Mouse (Mus musculus) heart, embryonic 16.5 days (tissue): ENCODE data around the gene Fbf1. TPM values are rescaled to one million over a fixed set of nuclear protein-coding genes. Genes with fewer than 3 reads are reported as not detected.
A peak's percentile ranks its signal among the peaks of the same experiment; 100 is the strongest.

Experiments used
- ATAC-seq: fragments of 200-750 bp; cut with Nextera tagmentation; replicated peaks from 2 replicates; pipeline ENCODE4 v1.8.0; 2017; ENCODE audit warnings: moderate number of reproducible peaks; ENCODE audit not compliant: insufficient read depth, low FRiP score; ENCODE audit errors: extremely low read depth
- H3K27ac ChIP-seq: fragments of 300-500 bp; sonication (generic); 2 replicates; pipeline ENCODE4 v1.5.1; 2014; ENCODE audit warnings: mild to moderate bottlenecking, low read length, control low read depth, moderate library complexity
- H3K27me3 ChIP-seq: fragments of 300-500 bp; sonication (generic); 2 replicates; pipeline ENCODE4 v1.6.1; 2014; ENCODE audit warnings: low read length, mixed read lengths; ENCODE audit not compliant: control insufficient read depth, insufficient read depth
- H3K36me3 ChIP-seq: fragments of 300-500 bp; sonication (generic); 2 replicates; pipeline ENCODE4 v1.6.1; 2014; ENCODE audit not compliant: control insufficient read depth, insufficient read depth
- H3K4me1 ChIP-seq: fragments of 300-500 bp; sonication (generic); 2 replicates; pipeline ENCODE4 v1.6.1; 2014; ENCODE audit warnings: low read length, mixed read lengths; ENCODE audit not compliant: control insufficient read depth, insufficient read depth
- H3K4me2 ChIP-seq: fragments of 300-500 bp; sonication (generic); 2 replicates; pipeline ENCODE4 v1.6.1; 2014; ENCODE audit warnings: low read depth, mild to moderate bottlenecking, control low read depth, low read length
- H3K4me3 ChIP-seq: fragments of 300-500 bp; sonication (generic); 2 replicates; pipeline ENCODE4 v1.5.1; 2014; ENCODE audit warnings: mild to moderate bottlenecking, control low read depth, low read length
- H3K9ac ChIP-seq: fragments of 300-500 bp; sonication (generic); 2 replicates; pipeline ENCODE4 v1.6.1; 2014; ENCODE audit warnings: low read length, control low read depth
- H3K9me3 ChIP-seq: fragments of 300-500 bp; sonication (generic); replicated peaks from 2 replicates; pipeline ENCODE4 v1.6.1; 2016; ENCODE audit warnings: low read length; ENCODE audit not compliant: control insufficient read depth
- WGBS: fragments of 180-500 bp; shearing (Covaris S2); extraction: QIAGEN DNeasy Blood & Tissue Kit; methylation state at CpG from one replicate; pipeline ENCODE4 v1.1.7; 2014; 5-methylcytosine and 5-hydroxymethylcytosine counted together
- polyA plus RNA-seq: library from polyadenylated mRNA; unstranded; fragments of >200 nt; fragmentation: Nextera tagmentation; extraction: Ambion mirVana; gene quantifications from 2 replicates; pipeline ENCODE4 v1.2.1, GENCODE M21; 2015

Gene Fbf1
- polyA plus RNA-seq = 20.8 and 23.7 TPM in 2 replicates

DNA sequence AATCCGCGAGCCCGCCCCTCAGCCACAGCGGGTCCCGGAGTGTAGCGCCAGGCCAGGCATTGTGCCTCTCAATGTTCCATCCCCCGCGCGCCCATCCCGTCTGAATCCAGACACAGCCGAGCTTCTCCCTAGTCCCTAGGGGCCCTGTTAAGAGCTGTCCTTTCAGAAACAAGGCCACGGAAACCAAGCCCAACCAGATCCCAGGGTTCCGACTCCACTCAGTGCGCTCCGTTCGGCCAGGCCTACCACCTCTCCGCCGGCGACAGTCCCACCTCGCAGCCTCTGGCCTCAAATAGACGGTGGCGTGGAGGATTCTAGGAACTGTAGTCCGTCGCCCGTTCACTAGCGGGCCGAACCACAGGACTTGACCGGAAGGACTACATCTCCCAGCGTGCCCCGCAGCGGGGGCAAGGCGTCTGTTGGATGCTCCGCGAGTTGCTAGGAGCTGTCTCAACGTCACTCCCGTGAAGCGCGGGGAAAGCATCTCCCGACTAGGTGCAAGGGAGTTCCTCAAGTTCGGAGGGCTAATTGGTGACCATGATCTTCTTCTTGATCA lies at the start of gene Fbf1:
Gene Fbf1 (minus strand): TSS at position 283 of the 556 bp plus-strand sequence.
- WGBS = under 1% methylated on average over 40 of the region's 40 CpGs

DNA sequence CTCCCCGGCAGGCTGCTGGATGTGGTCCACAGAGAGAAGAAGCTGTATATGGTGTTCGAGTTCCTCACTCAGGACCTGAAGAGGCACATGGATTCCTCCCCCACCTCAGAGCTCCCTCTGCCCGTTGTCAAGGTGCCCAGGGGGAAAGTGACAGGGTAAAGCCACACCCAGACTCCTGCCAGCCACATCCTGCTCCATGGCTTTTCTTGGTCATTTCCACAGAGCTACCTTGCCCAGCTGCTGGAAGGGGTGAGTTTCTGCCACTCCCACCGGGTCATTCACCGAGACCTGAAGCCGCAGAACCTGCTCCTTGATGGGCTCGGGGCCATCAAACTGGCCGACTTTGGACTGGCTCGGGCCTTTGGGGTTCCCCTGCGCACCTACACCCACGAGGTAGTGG lies 48.6 kb upstream of the Fbf1 start:
- H3K9ac ChIP-seq = no peak overlapping the region
- no peaks in the 10 kb centered on the region for H3K36me3 ChIP-seq
- H3K4me3 ChIP-seq = no peak overlapping the region
- no peak overlapping the region for H3K4me2 ChIP-seq
- WGBS = 76% methylated on average over 11 of the region's 11 CpGs
- peaks cover 9% of the 10 kb centered on the region for H3K27me3 ChIP-seq
- no peak overlapping the region for H3K27ac ChIP-seq
- H3K9me3 ChIP-seq = peaks cover 3% of the 10 kb centered on the region; the same call in 1 of the 2 replicates
- H3K4me1 ChIP-seq = peaks cover 23% of the 10 kb centered on the region
- no peak for ATAC-seq

More for the DNA sequence above, at the start of gene Fbf1:
- H3K4me1 ChIP-seq = peaks cover 13% of the 10 kb centered on the region
- no peaks in the 10 kb centered on the region for H3K9me3 ChIP-seq
- ATAC-seq = peak; percentile 97
- H3K4me3 ChIP-seq = peak within 1 kb of the TSS; percentile 86
- peak within 1 kb of the TSS; percentile 97 for H3K27ac ChIP-seq
- H3K4me2 ChIP-seq = peak within 1 kb of the TSS; percentile 78
- peak within 1 kb of the TSS; percentile 85 for H3K9ac ChIP-seq
- H3K27me3 ChIP-seq = no peaks in the 10 kb centered on the region
- H3K36me3 ChIP-seq = peaks cover 13% of the 10 kb centered on the region

GRCm38 (mm10) chr11:116215991-116216390 lies 48.0 kb upstream of the Fbf1 start:
- no peaks in the 10 kb centered on the region for H3K36me3 ChIP-seq
- no peak overlapping the region for H3K4me2 ChIP-seq
- H3K9ac ChIP-seq = no peak overlapping the region
- no peak for ATAC-seq
- H3K9me3 ChIP-seq = no peaks in the 10 kb centered on the region
- WGBS = 89% methylated on average over 6 of the region's 6 CpGs
- no peak overlapping the region for H3K27ac ChIP-seq
- no peak overlapping the region for H3K4me3 ChIP-seq
- peaks cover 3% of the 10 kb centered on the region for H3K27me3 ChIP-seq
- peaks cover 23% of the 10 kb centered on the region for H3K4me1 ChIP-seq

DNA sequence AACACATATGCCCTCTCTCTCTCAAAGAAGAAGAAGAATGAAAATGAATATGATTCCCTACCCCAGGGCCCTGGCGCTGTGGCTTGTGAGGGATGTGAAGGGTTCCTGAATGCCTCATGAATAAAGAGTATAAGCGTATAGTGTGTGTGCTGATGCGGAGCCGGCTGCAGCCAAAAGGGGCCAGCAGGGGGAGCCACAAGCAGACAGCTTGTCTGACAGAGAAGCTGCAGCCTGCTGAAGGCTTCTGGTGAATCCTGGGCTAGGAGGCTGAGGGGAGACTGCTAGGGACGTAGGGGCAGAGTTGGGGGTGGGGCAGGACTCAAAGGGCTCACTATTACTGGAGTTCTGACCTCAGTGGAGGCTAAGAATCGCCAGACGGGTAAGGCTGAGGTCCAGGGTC lies 47.2 kb upstream of the Fbf1 start:
- Histone ChIP-seq H3K9ac (no peak overlapping the region), H3K4me3 (no peak overlapping the region), H3K27me3 (no peaks in the 10 kb centered on the region), H3K27ac (no peak overlapping the region), H3K9me3 (no peaks in the 10 kb centered on the region), H3K4me1 (peaks cover 21% of the 10 kb centered on the region), H3K4me2 (no peak overlapping the region), H3K36me3 (no peaks in the 10 kb centered on the region)
- 82% methylated on average over 7 of the region's 7 CpGs for WGBS
- no peak for ATAC-seq

DNA sequence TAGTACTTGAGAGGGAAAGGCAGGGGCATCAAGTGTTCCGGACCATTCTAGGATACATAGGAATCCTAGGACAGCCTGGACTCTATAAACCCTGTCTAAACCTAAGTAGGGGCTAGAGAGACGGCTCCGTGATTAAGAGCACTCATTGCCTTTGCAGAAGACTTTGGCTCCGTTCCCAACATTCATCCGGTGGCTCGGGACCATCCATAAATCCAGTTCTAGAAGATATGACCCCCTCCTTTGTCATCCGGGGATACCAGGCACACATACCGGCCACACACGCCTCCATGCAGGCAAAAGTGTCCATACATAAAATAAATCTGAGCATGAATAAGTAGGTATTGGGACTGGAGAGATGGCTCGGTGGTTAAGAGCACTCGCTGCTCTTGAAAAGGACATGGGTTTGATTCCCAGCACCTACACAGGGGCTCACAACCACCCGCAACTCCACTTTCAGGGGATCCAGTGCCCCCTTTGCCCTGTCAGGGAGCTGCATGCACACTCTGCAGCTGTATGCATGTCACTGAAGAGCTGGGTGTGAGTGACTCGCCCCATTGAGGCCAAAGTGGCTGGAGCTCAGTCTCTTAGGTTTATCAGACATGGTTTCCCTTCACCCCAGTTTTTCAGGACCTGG lies 46.0 kb upstream of the Fbf1 start:
- WGBS = 77% methylated on average over 13 of the region's 13 CpGs
- Histone ChIP-seq H3K4me3 (no peak overlapping the region), H3K9ac (no peak overlapping the region), H3K27ac (no peak overlapping the region), H3K4me2 (no peak overlapping the region), H3K36me3 (no peaks in the 10 kb centered on the region), H3K4me1 (peaks cover 12% of the 10 kb centered on the region), H3K27me3 (no peaks in the 10 kb centered on the region), H3K9me3 (no peaks in the 10 kb centered on the region)
- no peak for ATAC-seq

DNA sequence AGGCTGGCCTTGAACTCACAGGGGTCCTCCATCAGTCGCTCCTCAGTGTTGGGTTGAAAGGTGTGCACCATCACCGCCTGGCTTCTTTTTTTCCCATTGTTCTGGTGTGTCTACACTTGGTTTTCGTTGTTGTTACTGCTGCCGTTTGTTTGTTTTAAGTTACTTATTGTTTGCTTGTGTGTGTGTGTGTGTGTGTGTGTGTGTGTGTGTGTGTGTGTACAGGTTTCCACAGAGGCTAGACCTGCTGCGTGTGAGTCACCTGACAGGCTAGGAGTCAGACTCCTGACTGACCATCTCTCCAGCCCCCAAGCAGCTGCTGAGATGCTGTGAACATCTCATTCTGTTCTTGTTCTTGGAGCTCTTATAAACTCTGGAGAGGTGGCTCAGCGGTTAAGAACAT lies 44.9 kb upstream of the Fbf1 start:
- WGBS = 91% methylated on average over 6 of the region's 6 CpGs
- no peaks in the 10 kb centered on the region for H3K9me3 ChIP-seq
- no peak overlapping the region for H3K27ac ChIP-seq
- ATAC-seq = no peak
- H3K9ac ChIP-seq = no peak overlapping the region
- no peak overlapping the region for H3K4me2 ChIP-seq
- peaks cover under 1% of the 10 kb centered on the region for H3K4me1 ChIP-seq
- no peaks in the 10 kb centered on the region for H3K27me3 ChIP-seq
- H3K4me3 ChIP-seq = no peak overlapping the region
- H3K36me3 ChIP-seq = no peaks in the 10 kb centered on the region

GRCm38 (mm10) chr11:116210696-116211095 lies 42.7 kb upstream of the Fbf1 start:
- 69% methylated on average over 5 of the region's 5 CpGs for WGBS
- H3K4me2 ChIP-seq = no peak overlapping the region
- no peaks in the 10 kb centered on the region for H3K4me1 ChIP-seq
- no peak overlapping the region for H3K9ac ChIP-seq
- H3K4me3 ChIP-seq = no peak overlapping the region
- no peaks in the 10 kb centered on the region for H3K9me3 ChIP-seq
- ATAC-seq = no peak
- no peak overlapping the region for H3K27ac ChIP-seq
- peaks cover 14% of the 10 kb centered on the region for H3K36me3 ChIP-seq
- no peaks in the 10 kb centered on the region for H3K27me3 ChIP-seq

DNA sequence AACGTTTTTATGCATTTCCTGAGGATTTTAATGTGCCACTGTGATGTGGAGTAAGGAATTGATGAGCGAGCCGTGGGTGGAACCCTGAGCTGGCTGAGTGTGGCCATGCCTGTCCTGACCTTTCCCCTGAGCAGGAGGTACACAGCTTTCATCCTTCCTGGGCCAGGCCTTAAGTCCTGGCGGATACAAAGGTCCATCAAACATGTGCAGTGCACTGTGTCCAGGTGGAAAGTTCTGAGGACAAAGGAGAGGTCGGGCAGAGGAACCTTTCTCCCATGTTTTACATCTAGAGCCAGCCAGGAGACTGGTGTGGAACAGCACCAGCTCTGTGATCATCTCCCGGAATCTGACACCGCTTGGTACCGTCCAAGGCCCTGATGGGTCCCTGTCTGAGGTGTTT lies 41.3 kb upstream of the Fbf1 start:
- Histone ChIP-seq H3K4me1 (no peaks in the 10 kb centered on the region), H3K9me3 (no peaks in the 10 kb centered on the region), H3K36me3 (peaks cover 20% of the 10 kb centered on the region), H3K4me3 (no peak overlapping the region), H3K27me3 (no peaks in the 10 kb centered on the region), H3K9ac (no peak overlapping the region), H3K4me2 (no peak overlapping the region), H3K27ac (no peak overlapping the region)
- ATAC-seq = no peak
- 80% methylated on average over 8 of the region's 8 CpGs for WGBS

DNA sequence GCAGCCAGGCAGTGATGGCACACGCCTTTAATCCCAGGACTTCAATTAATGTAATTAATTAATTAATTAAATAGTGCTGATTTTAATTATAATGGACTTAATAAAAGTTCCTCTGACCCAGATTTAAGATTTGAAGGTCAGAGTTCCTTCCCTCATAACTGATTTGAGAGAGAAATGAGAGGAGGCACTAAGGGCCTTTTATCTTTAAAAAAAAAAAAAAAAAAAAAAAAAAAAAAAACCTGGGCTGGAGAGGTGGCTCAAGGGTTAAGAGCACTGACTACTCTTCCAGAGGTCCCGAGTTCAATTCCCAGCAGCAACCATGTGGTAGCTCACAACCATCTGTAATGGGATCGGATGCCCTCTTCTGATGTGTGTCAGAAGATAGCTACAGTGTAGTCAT lies 40.7 kb upstream of the Fbf1 start:
- Histone ChIP-seq H3K36me3 (peaks cover 20% of the 10 kb centered on the region), H3K27ac (no peak overlapping the region)

More for the DNA sequence above, 40.7 kb upstream of the Fbf1 start:
- Histone ChIP-seq H3K4me2 (no peak overlapping the region), H3K9me3 (no peaks in the 10 kb centered on the region), H3K4me1 (no peaks in the 10 kb centered on the region), H3K27me3 (no peaks in the 10 kb centered on the region), H3K4me3 (no peak overlapping the region), H3K9ac (no peak overlapping the region)
- 79% methylated on average over 3 of the region's 3 CpGs for WGBS
- ATAC-seq = no peak
